Mouse (Mus musculus) layer of hippocampus, adult 11-12 months (tissue): ENCODE measurements around the gene Pip4k2a.
A peak's percentile ranks its signal among the peaks of the same experiment; 100 is the strongest.

ENCODE experiments used
- DNase-seq: peaks from one replicate; pipeline ENCODE4 v3.0.0; 2022; ENCODE audit warnings: low spot score

Gene Pip4k2a

GRCm38 (mm10) chr2:18979675-18980074 lies 18.3 kb downstream of the Pip4k2a start:
- DNase-seq: no peak

DNA sequence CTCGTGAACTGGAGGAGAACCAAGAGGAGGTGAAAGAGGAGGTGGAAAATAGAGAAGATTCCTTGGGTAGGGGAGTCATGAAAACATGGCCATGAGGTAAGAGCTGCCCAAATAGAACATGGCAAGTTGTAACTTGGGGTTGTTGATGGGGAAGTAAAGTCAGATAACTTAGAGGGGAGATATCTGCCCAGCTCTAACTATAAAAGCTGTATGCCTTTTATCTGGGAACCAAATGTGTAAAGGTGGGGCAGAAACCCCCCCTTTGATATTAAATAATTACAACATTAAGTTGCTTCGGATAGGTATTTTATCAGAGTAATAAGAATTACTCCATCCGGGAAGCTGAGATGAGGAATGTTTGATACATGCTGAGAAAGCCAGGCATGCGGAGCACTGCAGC lies 18.9 kb downstream of the Pip4k2a start:
- DNase-seq: no peak

DNA sequence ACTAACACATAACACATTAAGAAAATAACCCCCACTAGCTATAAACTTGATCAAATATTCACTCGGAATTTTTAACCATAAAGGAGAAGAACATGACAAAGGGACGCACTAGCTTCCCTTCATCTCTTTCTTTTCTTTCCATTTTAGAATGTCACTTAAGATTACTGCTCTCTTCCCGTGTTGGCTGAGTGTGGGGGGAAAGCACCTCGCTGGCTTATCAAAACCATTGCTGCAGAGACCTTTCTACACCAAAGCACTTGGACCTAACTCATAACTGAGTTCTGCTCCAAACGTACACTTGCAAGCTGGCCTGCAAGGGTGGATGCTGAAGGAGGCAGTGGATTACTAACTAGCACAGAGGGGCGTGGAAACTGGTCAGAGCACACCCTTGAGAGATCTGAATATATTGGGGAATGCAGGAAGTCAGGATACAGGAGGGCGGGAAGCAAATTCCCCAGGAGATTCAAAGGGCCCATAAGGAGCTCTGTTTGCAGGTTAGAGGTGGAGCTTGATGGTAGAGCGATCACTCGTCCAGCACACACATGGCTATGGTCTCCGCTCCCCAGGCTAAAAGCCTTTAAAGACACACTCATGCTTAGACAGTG lies 20.6 kb downstream of the Pip4k2a start:
- DNase-seq: no peak

DNA sequence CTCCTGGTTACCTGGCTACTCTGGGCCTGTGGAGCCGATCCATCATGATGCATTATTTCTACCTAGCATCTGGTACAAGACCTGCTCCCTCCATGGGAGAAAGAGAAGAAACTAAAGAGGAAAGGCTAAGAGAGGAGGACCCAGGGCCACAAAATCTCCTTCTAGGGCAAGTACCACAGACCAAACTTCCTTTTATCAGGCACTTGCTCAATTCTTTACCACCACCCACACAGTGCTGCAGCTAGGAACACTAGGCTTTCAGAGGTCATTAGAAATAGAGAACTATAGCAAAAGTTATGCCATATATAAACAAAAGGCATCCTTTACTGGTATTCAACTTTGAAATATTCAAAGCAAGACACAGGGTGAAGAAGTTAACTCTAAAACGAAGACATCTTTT lies 21.8 kb downstream of the Pip4k2a start:
- peak; percentile 32 for DNase-seq

DNA sequence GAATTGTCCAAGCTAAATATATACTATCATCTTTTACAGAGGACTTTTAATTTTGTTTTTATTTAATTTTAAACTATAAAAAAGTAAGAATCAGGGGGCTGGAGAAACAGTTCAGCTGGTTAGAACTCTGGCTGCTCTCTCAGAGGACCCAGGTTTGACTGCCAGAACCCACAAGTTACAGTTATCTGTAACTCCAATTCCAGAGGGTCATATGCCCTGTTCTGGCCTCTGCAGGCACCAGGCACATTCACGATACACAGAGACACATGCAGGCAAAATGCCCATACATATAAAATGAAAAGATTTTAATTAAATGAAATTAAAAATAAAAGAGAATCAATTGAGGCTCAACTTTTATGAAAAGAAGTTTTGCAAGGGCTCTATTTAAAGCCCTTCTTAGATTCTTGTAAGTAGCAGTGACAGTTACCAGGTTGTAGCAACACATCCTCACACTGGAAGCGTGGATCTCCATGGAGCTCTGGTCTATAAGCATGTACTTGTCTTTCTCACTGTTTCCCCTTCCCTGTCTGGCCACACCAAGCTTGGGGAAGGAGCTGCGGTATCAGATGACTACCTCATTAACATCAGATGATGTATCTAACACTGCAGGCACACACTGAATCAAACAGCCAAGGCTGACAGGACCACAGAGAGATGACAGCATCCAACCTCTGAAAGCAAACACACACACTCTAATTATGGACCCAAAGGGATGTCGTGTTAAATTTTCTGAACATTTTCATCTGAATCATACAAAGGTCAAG lies 22.9 kb downstream of the Pip4k2a start:
- no peak for DNase-seq

DNA sequence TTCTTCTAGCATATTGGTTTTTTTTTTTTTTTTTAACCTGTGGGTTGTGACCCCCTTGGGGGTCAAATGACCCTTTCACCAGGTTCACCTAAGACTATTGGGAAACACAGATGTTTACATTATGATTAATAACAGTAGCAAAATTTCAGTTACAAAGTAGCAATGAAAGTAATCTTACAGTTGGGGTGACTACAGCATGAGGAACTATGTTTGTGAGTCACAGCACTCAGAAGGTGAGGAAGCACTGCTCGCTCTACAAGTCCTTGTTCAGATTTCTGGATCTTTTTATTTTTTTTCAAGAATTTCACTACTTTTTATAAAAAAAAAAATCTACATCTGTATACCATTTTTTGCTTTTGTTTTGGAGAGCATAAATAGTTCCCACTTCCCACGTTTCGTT lies 26.4 kb downstream of the Pip4k2a start:
- no peak for DNase-seq

DNA sequence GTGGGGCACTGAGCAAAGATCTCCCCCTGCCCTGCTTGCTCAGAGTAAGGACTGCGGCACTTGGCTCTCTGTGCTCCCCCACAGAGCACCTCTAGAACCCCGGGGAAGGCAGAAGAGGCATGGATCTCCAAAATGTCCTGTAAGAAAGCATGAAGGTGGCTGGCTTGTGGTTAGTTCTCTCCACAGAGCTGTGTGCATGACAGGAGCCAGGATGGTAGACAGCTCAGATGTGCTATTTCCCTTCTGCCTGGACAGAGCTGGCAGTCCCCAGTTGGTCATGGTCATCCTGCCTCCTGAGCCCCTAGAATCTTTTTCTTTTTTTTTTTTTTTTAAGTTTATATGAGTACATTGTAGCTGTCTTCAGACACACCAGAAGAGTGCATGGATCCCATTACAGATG lies 27.5 kb downstream of the Pip4k2a start:
- no peak for DNase-seq

- DNase-seq: no peak
These were observed 28.8 kb downstream of the Pip4k2a start for GRCm38 (mm10) chr2:18969066-18969681.

DNA sequence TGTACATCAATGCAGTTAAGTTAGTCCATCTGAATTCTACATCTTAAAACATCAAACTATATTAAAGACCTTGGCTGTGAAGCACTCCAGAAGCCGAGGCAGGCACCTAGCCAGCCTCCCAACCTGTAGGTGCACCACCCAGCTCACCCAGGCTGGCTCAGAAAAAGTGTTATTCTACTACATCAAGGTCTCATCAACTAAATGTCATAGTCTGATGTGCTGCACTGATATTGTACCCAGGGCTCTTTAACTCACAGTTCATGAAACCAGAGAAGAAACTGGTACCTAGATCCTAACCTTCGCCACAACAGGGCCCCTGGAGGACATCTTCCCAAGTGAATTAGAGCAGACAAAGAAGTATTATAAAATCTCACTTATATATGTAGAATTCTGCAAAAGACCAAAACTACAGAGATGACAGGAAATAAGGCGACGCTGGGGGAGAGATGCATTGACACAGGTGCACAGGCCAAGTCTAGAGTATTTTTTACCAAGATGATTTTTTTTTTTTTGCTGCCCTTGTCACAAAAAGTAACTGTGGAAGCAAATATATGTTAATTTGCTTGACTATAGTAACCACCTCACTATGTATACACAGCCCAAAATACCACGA lies 30.4 kb downstream of the Pip4k2a start:
- DNase-seq: no peak

GRCm38 (mm10) chr2:18966566-18966965 lies 31.4 kb downstream of the Pip4k2a start:
- DNase-seq: no peak

GRCm38 (mm10) chr2:18965950-18966349 lies 32.0 kb downstream of the Pip4k2a start:
- no peak for DNase-seq

DNA sequence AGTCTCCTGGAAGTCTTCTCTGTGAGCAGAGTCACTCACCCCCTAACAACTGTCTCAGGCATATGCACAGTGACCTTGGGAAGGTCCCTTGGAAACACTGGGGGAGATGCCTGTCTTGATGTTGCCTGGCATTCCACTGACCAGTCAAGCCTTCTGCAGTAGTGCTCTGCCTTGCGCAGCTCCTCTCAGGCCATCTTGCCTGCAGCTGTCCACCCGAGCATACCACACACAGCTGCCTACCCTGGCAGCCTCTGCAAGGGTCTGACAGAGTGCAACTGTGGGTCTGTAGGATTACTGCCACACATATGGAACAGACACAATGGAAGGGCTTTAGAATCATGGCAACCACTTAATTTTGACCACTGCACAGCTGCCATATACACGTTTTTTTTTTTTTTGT lies 32.8 kb downstream of the Pip4k2a start:
- no peak for DNase-seq

GRCm38 (mm10) chr2:18963286-18964040 lies 34.5 kb downstream of the Pip4k2a start:
- no peak for DNase-seq

GRCm38 (mm10) chr2:18962502-18962901 lies 35.4 kb downstream of the Pip4k2a start:
- no peak for DNase-seq

DNA sequence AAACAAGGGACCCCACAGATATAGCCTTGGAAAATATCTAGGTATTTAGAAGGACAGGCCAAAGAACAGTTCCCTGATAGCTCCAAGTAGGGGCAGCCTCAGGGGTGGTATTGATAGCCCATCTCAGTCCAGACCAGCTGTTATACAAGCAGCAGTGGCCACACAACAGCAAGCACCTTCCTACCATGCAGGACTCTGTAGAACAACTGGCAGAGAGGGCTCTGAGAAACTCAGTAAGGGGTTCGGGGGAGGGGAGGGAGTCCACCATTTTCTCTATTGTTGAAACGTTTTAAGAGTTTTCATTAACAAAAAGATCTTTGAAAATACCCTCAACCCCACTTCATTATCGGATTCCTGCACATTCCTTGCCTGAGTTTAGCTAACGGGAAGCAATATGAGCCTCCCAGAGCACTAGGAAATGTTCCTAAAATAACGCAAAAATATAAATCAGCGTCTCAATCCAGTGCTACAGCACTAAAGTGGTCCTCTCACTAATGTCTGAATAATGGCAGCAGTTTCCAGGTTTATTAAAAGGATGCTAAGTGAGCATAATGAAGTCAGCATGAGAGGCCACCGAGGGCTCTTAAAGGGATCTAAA lies 37.5 kb downstream of the Pip4k2a start:
- DNase-seq: no peak

DNA sequence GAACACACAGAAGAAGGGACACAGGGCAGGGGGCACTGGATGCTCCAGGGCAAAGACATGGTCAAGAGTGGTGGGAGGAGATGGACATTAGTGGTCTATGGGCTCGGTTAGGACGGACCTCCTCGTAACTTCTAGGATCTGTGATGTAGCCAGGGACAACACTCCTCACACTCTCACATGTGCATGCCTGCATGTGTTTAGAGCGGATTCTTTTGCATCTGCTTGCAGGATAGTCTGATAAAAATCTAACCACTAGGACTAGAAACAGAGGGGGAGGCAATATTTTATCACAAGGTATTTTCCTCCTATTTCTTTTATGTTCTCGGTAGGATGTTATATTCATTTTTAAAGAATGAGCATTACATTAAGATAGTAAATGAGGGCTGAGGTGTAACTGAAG lies 38.4 kb downstream of the Pip4k2a start:
- DNase-seq: no peak

GRCm38 (mm10) chr2:18959008-18959407 lies 38.9 kb downstream of the Pip4k2a start:
- no peak for DNase-seq

GRCm38 (mm10) chr2:18958501-18958900 lies 39.4 kb downstream of the Pip4k2a start:
- DNase-seq: no peak

DNA sequence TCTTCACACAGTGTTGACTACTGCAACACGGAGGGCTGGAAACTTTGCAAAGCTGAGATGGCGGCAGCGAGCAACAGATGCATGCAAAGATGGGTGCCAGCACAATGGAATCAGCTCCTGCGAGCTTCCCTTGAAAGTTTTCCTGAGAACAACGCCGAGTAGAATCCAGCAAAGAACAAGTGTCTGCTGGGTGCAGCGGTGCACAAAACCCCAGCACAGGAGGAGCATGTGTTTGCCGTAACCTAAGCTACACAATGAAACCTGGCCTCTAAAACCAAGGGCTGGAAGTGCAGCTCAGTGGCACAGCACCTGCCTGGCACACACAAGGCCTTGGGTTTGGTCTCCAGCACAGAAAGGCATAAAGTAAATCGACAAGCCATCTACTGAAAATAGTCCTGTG lies 39.9 kb downstream of the Pip4k2a start:
- no peak for DNase-seq

GRCm38 (mm10) chr2:18957459-18957858 lies 40.5 kb downstream of the Pip4k2a start:
- DNase-seq: no peak

- DNase-seq: no peak
These were observed 41.0 kb downstream of the Pip4k2a start for GRCm38 (mm10) chr2:18956945-18957344.

DNA sequence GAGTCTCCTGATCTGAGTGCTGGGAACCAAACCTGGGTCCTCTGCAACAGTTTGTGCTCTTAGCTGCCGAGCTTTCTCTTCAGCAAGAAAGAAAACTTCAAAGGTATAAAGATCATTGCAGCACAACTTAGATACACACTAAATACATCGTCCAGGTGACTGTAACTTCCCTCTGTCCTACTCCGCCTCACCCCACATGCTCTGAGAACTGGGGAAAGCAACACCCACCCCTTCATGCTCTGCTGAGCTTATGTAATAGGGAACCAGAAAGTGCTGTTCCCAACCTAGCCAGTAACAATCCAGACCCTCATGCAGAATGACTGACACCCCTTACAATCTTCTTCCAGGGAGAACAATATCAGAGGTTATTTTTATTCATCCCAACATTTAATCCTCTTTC lies 41.5 kb downstream of the Pip4k2a start:
- no peak for DNase-seq
